Mouse (Mus musculus): ENCODE measurements around the gene Tbc1d7. TPM values are rescaled to one million over a fixed set of nuclear protein-coding genes. Genes with fewer than 3 reads are reported as not detected.

The Tbc1d7 gene
- total RNA-seq, 2 experiments from 2014 or later: 26.0 to 26.4 TPM

DNA sequence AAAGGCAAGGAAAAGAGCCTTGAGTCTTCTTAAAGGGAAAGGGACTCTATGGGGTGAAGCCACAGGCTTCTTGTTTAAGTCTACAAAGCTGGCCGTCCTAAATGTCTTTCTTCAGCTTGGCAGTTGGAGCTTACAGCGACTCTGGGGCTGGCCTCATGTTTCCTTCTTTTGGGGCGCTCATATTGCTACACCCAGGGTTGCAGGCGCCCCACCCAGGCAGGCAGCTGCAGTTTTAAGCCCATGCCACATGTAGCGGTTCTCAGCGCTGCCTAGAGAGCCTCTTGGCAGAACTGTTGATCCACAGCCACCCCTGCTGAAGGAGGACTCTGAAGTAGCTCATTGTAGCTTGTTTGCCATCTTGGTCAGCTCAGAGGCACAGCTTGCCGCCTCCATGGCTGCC is 28.0 kb upstream of the Tbc1d7 start:
- intact Hi-C loops (cut with DNase I): loop anchor here (5.0 kb wide), 2 partner anchors 133 to 198 kb away; partner anchors contain the start of gene Nol7
- no peak for DNase-seq

DNA sequence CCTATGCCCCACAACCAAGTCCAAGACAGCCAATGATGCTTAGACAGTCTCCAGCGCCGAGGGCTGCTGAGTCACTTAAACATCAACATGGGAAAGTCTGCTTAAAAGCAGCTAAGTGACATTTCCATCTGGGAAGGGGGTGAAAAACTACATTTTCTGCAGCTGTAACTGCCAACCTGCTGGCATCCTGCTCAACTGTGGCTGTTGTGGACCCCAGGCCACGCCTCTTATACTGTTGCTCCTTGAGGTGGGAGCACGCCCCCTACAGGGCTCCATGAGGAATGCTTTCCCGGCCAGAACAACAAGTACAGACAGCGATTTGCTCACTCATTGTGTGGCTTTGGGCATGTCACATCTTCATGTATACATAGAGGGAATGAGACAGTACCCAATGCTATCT is 25.9 kb upstream of the Tbc1d7 start:
- no peak for DNase-seq
- intact Hi-C loops (cut with DNase I): loop anchor here (5.0 kb wide), 2 partner anchors 135 to 200 kb away; partner anchors contain the start of gene Nol7

DNA sequence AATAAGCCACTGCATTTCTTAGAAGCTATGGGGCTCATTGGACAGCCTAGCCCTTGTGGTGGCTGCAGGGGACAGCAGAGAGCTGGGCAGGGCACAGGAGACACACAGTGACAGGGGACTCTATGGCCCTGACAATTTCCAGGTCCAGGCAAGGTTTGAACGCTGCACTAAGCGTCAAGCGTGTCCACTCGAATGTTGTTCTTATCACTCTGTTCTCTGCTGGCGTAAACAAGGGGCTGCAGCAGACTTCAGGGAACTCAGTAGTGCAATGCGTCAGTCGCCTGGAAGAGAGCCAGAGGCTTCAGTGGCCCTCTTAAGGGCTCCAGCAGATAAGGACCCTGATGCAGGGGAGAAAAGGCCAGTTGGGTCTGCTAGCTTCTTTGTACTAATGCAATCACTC is 24.7 kb upstream of the Tbc1d7 start:
- no peak for DNase-seq
- intact Hi-C loops (cut with DNase I): loop anchor here (5.0 kb wide), 2 partner anchors 136 to 201 kb away; partner anchors contain the start of gene Nol7

DNA sequence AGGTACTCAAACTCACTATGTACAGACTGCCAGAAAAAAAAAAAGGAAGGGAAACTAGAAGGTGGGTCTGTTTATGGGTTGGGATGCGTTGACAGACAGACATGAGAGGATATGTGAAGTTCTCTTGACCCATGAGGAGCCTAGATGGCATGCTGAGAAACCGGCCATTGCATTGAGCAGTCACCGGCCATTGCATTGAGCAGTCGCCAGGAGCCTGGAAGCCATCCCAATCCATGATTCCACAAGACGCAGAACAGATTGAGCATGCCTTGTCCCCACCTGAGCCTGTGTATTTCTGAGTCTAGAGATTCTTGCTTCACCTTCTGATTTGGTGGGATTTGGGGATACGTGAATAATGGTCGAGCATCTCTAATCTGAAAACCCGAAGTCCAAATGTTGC is 22.6 kb upstream of the Tbc1d7 start:
- no peak for DNase-seq
- intact Hi-C loops (cut with DNase I): no loop called here

DNA sequence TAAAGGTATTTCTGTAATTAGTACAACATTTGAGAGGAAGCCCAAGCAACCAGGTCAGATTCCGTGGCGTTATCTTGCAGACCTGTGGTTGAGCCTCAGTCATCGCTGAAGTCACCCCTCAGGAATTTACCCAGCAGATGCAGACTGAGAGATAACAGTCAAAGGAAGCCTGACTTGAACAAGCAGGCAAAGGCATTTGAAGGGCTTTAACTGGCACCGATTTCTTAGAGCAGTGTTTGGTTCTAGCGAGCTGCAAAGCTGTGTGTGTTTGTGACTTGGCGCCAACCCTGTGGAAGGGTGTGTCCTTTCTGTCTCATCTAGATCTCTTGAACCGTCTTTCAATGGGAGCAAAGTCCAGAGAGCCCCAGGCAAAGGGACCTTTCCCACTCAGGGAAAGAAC is 22.0 kb upstream of the Tbc1d7 start:
- intact Hi-C loops (cut with DNase I): no loop called here
- no peak for DNase-seq

DNA sequence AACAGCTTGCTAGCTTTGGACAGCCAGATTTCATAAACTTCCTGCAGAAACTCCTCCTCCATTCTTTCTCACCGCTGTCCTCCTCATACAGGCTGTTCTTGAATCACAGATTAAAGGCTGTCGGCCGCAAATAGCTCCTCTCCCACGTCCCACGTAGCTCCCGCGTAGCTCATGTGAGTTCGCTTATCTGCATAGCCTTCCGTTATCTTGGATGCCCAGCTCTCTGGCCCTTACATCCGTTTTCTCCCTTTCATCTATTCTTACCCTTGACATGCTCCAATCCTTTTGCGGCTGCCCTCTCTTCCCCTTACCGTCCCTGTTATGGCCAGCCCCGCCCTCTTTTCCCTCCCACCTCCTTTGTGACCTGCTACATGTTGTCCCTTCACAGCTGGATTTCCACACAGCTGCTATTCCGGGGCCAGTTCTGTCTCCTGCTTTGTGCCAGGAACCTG is 20.5 kb upstream of the Tbc1d7 start:
- intact Hi-C loops (cut with DNase I): no loop called here
- no peak for DNase-seq

DNA sequence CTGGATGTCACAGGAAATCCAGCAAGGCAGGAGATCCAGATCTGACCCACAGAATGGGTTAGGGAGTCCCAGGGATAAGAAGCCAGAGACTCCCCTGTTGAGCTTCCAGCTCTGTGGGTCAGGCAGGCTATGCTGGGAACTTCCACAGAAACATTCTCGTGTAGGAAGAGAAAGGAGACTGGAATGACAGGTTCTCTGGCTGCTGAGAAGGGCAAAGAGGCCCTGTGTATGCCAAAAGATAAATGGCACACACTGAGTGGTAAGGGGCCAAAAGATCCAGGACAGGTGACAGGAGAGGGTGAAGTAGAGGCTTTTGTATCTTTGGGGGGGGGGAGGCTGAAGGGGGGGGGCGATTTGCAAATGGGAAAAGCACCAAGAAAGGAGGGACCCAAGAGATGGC is 20.0 kb upstream of the Tbc1d7 start:
- intact Hi-C loops (cut with DNase I): no loop called here
- no peak for DNase-seq

DNA sequence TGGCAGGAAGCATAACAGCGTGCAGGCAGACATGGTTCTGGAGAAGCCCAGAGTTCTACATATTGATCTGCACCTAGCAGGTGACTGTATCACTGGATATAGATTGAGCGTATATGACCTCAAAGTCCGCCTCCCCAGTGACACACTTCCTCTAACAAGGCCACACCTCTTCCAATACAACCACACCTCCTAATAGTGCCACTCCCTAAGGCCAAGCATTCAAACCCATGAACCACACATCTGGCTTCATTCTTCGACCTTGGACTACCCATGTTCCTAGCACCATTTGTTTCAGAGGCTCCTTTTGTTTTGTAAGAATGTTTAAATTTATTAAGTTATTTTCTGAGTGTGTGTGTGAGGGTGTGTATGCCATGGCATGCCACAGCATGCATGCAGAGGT is 16.4 kb upstream of the Tbc1d7 start:
- DNase-seq: no peak
- intact Hi-C loops (cut with DNase I): no loop called here

DNA sequence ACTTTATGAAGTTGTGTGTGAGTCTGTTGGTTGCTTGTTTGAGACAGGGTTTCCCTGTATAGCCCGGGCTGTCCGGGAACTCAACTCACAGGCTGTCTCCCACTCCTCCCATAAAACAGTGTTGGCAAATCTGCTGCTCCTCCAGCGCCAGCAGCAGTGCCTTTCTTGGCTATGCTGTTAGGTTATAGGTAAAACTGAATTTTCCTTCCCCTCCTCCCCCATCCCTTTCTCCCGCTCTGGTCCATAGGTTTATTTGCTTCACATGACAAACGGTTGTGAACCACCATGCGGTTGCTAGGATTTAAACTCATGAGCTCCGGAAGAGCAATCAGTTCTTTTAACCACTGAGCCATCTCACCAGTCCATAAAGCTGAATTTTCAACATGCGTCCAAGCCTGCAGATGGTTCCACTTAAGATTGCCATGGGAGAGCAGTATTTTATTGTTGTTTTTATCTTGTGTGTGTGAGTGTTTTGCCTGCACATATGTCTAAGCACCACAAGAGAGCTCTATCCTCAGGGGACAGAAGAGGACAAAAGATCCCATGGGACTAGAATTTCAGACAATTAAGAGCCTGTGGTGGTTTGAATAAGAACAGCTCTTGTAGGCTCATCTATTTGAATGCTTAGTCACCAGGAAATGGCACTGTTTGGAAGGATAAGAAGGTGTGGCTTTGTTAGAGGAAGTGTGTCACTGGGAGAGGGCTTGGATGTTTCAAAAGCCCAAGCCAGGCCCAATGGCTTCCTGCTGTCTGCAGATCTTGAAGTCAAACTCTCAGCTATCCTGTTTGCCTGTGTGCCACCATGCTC is 12.2 kb upstream of the Tbc1d7 start:
- intact Hi-C loops (cut with DNase I): loop anchor here (5.0 kb wide), 4 partner anchors 124 to 554 kb away; partner anchors contain the start of gene Nol7
- no peak for DNase-seq

DNA sequence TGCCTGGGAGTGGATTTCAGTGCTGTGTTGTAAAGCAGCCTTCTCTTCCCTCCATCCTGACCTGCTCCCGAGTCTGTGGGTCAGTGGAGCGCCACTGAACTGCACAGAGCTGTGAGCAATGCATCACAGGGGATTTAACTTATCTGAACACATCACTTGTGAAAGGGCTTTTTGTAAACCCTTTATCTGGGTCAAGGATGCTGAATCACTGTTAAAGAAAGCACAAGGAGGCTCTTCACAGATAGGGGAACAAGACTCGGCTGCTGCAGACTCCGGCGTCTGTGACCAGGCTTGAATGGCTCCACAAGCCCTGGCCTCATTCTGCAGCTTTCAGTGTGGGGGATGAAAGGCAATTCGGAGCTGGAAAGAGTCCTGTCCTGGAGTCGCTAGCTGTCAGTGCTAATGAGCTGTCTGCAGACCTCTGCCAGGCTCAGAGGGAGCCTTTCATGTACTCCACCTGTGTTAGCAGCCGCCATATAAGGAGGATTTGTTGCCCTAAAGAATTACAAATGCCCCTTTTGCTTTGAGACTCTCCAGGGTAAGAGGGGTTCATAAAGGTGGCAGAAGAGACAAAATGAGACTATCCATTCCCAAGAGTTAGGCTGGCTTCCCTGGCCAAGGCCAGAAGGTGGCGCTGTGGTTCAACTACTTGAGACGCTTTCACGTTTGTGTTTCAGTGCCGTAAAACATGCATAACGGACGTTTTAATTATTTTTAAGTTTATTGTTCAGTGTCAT is 11.3 kb upstream of the Tbc1d7 start:
- intact Hi-C loops (cut with DNase I): loop anchor here (5.0 kb wide), 4 partner anchors 125 to 555 kb away; partner anchors contain the start of gene Nol7
- peak; percentile 69 to 71 for DNase-seq

DNA sequence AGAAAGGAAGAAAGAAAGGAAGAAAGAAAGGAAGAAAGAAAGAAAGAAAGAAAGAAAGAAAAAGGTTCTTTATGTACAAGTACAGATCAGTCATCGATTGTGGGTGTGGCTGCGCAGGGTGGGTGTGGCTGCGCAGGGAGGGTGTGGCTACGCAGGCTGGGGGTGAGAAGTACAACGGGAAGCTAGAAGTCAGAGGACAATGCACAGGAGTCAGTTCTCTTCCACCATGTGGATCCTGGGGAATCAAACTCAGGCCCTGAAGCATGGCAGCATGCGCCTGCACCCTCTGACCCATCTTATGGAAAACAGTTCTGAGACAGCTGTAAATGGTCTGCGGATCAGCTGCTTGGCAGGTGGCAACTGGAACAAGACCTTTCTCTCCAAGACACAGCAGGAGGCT is 9.8 kb upstream of the Tbc1d7 start:
- DNase-seq: no peak
- intact Hi-C loops (cut with DNase I): loop anchor here (5.0 kb wide), 4 partner anchors 126 to 556 kb away; partner anchors contain the start of gene Nol7

DNA sequence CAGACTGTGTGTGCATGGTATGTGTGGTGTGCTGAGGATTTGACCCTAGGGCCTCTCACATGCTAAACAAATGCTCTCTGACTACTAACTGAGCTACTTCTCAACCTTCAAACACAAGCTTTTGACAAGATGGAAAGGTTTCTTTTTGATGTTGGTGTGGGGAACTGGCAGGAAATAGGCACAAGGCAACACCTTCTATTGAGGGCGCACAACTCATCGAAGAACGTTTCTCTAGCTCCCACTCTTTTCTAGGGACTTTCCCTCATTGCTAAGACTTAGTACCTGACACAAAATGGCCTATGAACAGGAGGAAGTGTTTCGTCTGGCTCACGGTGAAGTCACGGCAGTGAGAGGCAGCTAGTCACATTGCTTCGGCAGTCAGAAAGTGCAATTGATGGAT is 6.0 kb upstream of the Tbc1d7 start:
- DNase-seq: no peak
- intact Hi-C loops (cut with DNase I): loop anchor here (10.0 kb wide), 1 partner anchor 377 kb away; no protein-coding TSS in a partner anchor

DNA sequence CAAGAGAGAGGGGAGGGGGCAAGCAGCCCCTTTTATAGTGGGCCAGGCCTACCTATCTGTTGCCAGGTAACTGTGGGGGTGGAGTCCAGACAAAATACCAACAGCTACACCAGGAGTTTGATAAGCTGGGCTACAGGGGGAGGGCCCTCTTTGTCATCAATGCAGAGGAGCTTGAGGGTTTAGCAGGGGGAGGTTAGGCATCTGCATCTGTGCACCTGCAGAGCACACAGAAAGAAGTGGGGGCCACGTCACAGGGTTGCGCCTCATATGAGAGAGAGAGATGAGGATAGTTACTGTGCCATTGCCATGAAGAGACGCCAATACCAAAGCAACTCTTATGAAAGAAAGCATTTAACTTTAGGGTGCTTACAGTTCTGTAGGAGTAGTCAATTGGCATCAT is 5.4 kb upstream of the Tbc1d7 start:
- intact Hi-C loops (cut with DNase I): loop anchor here (10.0 kb wide), 1 partner anchor 378 kb away; no protein-coding TSS in a partner anchor
- DNase-seq: no peak

DNA sequence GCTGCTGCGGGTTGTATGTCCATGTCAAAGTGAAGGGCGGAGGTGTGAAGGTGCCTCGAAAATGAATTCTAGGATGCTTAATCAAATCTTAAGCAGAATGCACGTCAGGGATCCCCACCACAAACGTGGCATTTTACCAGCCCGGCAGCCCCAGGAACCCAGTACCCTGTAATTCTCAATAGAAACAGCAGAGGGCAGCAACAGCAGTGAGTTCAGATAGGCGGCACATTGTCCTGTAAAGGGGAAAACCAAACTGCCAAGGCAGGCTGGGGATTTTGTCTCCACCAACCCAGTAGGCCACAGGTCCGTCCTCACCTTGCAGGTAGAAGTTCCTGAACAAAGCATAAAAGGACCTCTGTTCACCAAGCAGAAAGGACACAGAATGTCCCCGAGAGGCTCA is 2.0 kb upstream of the Tbc1d7 start:
- intact Hi-C loops (cut with DNase I): loop anchor here (10.0 kb wide), 1 partner anchor 382 kb away; no protein-coding TSS in a partner anchor

DNA sequence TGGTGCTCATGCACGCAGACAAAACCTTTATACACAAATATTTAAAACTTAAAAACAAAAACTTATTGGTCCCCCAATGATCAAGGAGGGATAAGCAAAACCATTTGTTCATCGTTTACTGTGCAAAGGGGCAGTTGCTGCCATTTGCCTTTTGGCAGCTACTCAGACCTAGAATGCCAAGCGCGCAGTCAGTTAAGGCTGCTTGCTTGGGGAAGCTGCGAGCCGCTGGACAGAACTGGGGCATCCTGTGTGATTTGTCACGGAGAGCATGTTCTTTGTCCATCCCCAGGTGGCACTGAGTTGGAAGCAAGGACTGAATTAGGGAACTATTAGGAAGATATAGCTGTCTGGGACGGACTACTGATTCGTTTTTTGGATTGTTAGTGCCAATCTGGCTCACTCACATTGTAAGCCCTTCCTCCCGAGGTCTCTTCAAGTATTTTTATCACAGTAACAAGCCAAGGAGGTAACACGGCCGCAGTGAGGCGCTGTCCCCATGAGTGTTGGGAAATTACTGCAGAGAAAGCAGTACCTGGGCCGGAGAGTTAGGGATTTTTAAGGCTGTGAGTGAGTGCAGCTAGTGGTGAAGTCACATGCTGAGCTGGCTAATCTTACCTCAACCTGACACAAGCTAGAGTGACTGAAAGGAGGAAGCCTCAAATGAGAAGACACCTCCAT is 874 bp upstream of the Tbc1d7 start:
- intact Hi-C loops (cut with DNase I): loop anchor here (10.0 kb wide), 1 partner anchor 383 kb away; no protein-coding TSS in a partner anchor
- no peak for DNase-seq

More for the DNA sequence above, 2.0 kb upstream of the Tbc1d7 start:
- DNase-seq: peak; percentile 50 to 61

DNA sequence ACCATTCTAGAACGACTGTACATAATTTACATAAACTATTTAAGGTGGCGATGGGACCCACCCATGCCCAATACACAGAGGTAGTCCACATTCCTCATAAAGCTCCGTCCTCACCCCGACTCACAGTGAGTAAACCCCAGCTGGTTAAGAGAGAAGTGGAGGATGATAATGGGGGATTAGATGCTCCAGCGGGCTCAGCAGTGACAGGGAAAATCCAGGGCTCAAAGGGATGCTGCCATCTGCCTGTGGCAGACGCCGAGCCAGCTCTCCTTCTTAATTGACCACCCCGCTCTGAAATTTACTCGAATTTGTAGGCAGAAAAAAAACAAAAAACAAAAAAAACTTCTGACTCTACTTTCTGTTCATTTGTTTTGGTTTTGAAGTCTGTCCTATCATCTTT is 3.6 kb downstream of the Tbc1d7 start:
- no peak for DNase-seq
- intact Hi-C loops (cut with DNase I): no loop called here

DNA sequence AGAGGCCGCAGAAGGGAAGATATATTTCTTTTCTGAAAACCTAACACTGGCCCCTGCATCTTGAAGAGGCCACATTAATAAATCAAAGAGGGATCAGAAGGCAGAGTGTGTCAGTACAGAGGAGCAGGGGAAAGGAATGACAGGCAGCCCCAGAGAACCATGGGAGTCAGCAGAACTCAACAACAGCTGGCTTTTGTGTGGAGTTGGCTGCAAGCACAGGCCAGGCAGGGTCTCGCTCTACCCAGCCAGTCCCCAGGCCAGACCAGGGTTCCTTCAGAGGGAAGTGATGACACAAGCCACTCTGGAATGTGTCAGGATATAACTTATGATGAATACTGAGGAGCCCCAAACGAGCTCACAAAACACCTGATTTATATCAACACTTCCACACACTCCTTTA is 11.9 kb downstream of the Tbc1d7 start:
- intact Hi-C loops (cut with DNase I): no loop called here
- DNase-seq: no peak

DNA sequence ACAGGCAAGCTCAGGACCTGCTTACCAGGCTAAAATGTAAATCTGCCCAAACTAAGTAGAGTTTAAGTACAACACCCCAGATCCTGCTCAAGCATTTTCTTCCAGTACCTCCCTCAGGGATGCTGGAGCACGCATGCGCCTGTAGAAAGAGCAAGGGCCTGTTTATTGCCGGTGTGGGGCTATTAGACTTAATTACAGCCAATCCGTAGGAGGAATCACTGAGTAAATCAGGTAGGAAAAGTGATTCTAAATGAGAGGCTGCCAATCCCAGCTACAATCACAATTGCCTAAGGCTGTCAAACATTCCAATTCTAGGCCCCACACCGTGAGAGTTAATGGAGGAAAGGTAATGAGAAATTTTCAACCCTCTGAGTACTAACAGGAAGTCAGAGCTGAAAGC is 13.0 kb downstream of the Tbc1d7 start:
- intact Hi-C loops (cut with DNase I): no loop called here
- no peak for DNase-seq

DNA sequence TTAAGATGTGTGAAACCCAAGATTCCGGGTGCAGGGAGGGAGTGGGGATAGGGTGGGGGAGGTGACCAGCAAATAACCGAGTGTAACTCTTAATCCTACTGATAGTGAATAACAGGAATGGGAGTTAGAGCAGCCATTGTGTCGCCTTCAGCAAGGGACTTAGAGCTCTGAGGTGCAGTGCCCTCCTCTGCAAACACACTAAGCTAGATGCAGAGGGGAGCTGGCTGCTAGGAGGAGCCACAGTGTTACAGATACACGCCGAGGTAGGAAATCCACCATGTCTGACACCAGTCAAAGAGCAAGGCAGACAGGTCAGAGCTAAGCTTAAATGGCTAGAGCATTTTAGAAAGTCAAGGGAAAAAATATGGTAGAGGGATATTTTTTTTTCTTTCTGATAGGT is 13.9 kb downstream of the Tbc1d7 start:
- intact Hi-C loops (cut with DNase I): no loop called here
- DNase-seq: no peak

DNA sequence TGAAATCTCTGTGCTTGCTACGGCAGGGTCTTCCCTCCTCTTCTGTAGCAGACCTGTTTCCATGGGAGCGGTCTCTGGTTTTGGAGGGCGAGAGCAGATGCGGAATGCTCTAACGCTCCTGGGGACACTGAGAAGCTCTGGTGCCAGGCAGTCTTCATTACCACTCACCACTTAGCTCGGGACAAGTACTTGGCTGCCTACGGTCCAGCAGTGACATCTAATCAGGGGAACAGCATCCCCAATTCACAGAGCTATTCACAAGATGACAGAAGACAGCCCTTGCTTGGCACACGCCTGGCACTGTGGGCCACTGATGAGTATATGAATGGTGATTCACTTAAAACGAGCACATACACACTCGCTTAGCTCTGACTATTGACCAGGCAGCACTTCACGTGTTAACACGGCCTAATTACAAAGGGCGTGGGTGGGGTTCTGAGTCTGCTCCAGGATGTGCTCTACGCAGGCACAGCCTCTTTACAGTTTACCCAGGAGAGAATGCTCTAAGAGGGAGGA is 19.2 kb downstream of the Tbc1d7 start:
- intact Hi-C loops (cut with DNase I): no loop called here
- no peak for DNase-seq
